Mouse (Mus musculus) kidney, adult 2 months (tissue): ENCODE data around the gene Dmrtb1. TPM values are rescaled to one million over a fixed set of nuclear protein-coding genes. Genes with fewer than 3 reads are reported as not detected.

Experiments used
- DNase-seq: peaks from one replicate; pipeline ENCODE4 v3.0.0; 2021
- H3K27ac ChIP-seq: fragments of 200-500 bp; 2 replicates; pipeline ENCODE4 v1.5.1; 2012; ENCODE audit warnings: low read depth, low read length, control low read depth, inconsistent platforms; ENCODE audit not compliant: insufficient read depth
- H3K27me3 ChIP-seq: fragments of 200-500 bp; replicated peaks from 2 replicates; pipeline ENCODE4 v1.6.1; 2012; ENCODE audit warnings: mild to moderate bottlenecking, moderate library complexity, low read length, inconsistent platforms; ENCODE audit not compliant: control insufficient read depth, insufficient read depth
- H3K36me3 ChIP-seq: fragments of 200-500 bp; 2 replicates; pipeline ENCODE4 v1.6.1; 2012; ENCODE audit warnings: mild to moderate bottlenecking, moderate library complexity, low read length, inconsistent platforms; ENCODE audit not compliant: control insufficient read depth, insufficient read depth
- H3K4me1 ChIP-seq: fragments of 200-500 bp; 2 replicates; pipeline ENCODE4 v1.6.1; 2011; ENCODE audit warnings: low read length; ENCODE audit not compliant: control insufficient read depth, insufficient read depth
- H3K4me3 ChIP-seq: fragments of 200-500 bp; 2 replicates; pipeline ENCODE4 v1.5.1; 2011; ENCODE audit warnings: mild to moderate bottlenecking, low read depth, low read length, control low read depth; ENCODE audit not compliant: insufficient read depth
- CTCF ChIP-seq: fragments of 200-500 bp; conservative IDR thresholded peaks from 2 replicates; pipeline ENCODE4 v1.5.1; 2011; ENCODE audit warnings: low read depth, mild to moderate bottlenecking, control low read depth, low read length, moderate library complexity, mixed read lengths; ENCODE audit not compliant: insufficient read depth, insufficient read length
- POLR2A ChIP-seq: fragments of 200-500 bp; IDR thresholded peaks from one replicate; pipeline ENCODE4 v1.6.1; 2011; ENCODE audit warnings: low read depth, low read length, control low read depth
- WGBS: fragments of 180-500 bp; shearing (Covaris S2); methylation state at CpG from one replicate; pipeline ENCODE4 v1.1.7; 2018; 5-methylcytosine and 5-hydroxymethylcytosine counted together
- polyA plus RNA-seq: library from polyadenylated mRNA; depleted of rRNA; stranded (reverse); fragments of >200 nt; gene quantifications from 2 replicates; pipeline ENCODE4 v1.2.3, GENCODE M21; 2012; rRNA removed

Gene Dmrtb1
- polyA plus RNA-seq, 1 experiment = 0.20 TPM

GRCm38 (mm10) chr4:107637670-107638069, 46.4 kb downstream of the Dmrtb1 start:
- H3K4me3 ChIP-seq = no peak overlapping the region
- no peaks in the 10 kb centered on the region for H3K27me3 ChIP-seq
- 62% methylated on average over 3 of the region's 3 CpGs for WGBS
- no peaks in the 10 kb centered on the region for H3K36me3 ChIP-seq
- H3K27ac ChIP-seq = no peak overlapping the region
- H3K4me1 ChIP-seq = no peaks in the 10 kb centered on the region
- DNase-seq = peak; percentile 54
- TF ChIP-seq POLR2A (no peak), CTCF (peak; percentile 67)

GRCm38 (mm10) chr4:107636099-107636498, 47.9 kb downstream of the Dmrtb1 start:
- H3K36me3 ChIP-seq = no peaks in the 10 kb centered on the region
- TF ChIP-seq POLR2A (no peak), CTCF (no peak)
- H3K27ac ChIP-seq = no peak overlapping the region
- WGBS = 80% methylated on average over 6 of the region's 6 CpGs
- DNase-seq = no peak
- no peaks in the 10 kb centered on the region for H3K27me3 ChIP-seq
- no peak overlapping the region for H3K4me3 ChIP-seq
- H3K4me1 ChIP-seq = no peaks in the 10 kb centered on the region

GRCm38 (mm10) chr4:107634631-107635030, 49.4 kb downstream of the Dmrtb1 start:
- no peak for TF ChIP-seq CTCF
- no peak for TF ChIP-seq POLR2A
- H3K4me3 ChIP-seq = no peak overlapping the region
- WGBS = 77% methylated on average over 6 of the region's 6 CpGs
- H3K27ac ChIP-seq = no peak overlapping the region
- no peak for DNase-seq
- H3K4me1 ChIP-seq = no peaks in the 10 kb centered on the region
- no peaks in the 10 kb centered on the region for H3K27me3 ChIP-seq
- no peaks in the 10 kb centered on the region for H3K36me3 ChIP-seq

GRCm38 (mm10) chr4:107628921-107629411, 55.1 kb downstream of the Dmrtb1 start:
- H3K4me3 ChIP-seq = no peak overlapping the region
- TF ChIP-seq POLR2A (no peak), CTCF (no peak)
- H3K27ac ChIP-seq = no peak overlapping the region
- no peaks in the 10 kb centered on the region for H3K4me1 ChIP-seq
- WGBS = 65% methylated on average over 17 of the region's 17 CpGs
- peak; percentile 48 for DNase-seq
- no peaks in the 10 kb centered on the region for H3K36me3 ChIP-seq
- no peaks in the 10 kb centered on the region for H3K27me3 ChIP-seq

GRCm38 (mm10) chr4:107628226-107628625, 55.8 kb downstream of the Dmrtb1 start:
- H3K4me3 ChIP-seq = no peak overlapping the region
- no peak for TF ChIP-seq POLR2A
- TF ChIP-seq CTCF = no peak
- WGBS = 81% methylated on average over 4 of the region's 4 CpGs
- no peaks in the 10 kb centered on the region for H3K4me1 ChIP-seq
- no peaks in the 10 kb centered on the region for H3K36me3 ChIP-seq
- no peak for DNase-seq
- H3K27ac ChIP-seq = no peak overlapping the region
- H3K27me3 ChIP-seq = no peaks in the 10 kb centered on the region

Other genes starting within 250 kb of the Dmrtb1 start
- gene Glis1, start 249.6 kb downstream of the Dmrtb1 start, polyA plus RNA-seq = 15.2 and 19.7 TPM in 2 replicates
- gene Lrp8, start 118.0 kb upstream of the Dmrtb1 start, polyA plus RNA-seq = 2.8 and 3.6 TPM in 2 replicates
- 43.9 and 68.8 TPM in 2 replicates for gene Magoh, start 195.5 kb upstream of the Dmrtb1 start, polyA plus RNA-seq
- gene 0610037L13Rik, start 205.6 kb upstream of the Dmrtb1 start, polyA plus RNA-seq = 36.4 and 45.9 TPM in 2 replicates
- 169 and 173 TPM in 2 replicates for gene Cpt2, start 239.4 kb upstream of the Dmrtb1 start, polyA plus RNA-seq